Mouse (Mus musculus) adrenal gland, adult 8-10 months (tissue): ENCODE measurements at regions not wholly inside any gene's neighbourhood (a gene's known extent, or its start where the extent isn't known, plus 50 kb on each side); places are given as distances from the start of the nearest gene placed in this dataset.

Experiments
- DNase-seq: peaks from one replicate; pipeline ENCODE4 v3.0.0; 2022

DNA sequence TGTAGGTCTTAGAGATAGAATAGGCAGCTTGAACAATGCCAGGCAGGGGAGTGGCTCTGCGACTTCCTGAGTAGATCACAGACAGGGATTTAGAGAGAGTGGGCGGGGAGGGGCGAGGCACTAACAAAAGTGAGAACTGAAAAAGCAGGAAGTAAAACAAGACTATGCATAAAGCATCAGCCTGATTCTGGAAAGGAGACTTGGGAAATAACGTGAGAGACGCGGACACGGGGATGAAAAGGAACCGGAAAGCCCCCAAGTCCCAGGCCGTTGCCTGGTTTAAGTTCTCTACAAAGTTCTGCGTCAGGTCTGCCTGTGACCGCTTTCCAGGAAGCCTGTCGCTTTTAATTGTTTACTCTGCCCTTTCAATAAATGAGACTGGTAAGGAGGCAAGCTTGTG lies 86.3 kb downstream of the D16Ertd472e start:
- DNase-seq: no peak

DNA sequence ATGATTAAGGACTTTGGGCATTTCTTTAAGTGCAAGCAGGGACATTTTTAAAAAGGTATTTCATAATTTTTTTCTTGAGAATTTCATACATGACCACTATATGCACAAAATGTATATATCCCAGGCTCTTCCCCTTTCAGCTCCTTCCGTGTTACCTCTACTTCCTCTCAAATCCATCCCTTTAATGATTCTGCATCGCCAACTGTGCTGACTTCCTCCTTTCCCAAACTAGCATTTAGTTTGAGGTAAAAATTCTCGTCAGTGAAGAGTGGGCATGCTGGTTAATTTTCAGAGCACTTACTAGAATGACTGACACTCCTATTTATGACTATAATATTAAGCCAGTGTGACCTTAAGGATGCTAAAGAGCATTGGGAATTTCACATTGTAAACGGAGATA lies 86.9 kb downstream of the D16Ertd472e start:
- DNase-seq: no peak

DNA sequence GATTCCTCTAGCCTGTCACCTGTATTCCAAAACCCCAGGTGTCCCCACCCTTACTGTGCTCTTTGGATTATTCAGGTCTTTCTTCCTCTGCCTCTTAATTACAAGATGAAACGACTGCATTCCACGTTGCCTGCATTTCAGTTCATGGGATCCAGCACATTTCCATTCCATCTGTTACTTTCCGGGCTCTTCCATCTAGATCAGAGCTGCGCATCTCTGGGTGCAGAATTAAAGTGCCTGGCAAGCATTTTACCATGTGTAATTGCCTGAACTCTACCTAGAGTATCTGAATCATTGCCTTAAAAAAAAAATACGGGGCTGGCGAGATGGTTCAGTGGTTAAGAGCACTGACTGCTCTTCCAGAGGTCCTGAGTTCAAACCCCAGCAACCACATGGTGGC lies 90.0 kb downstream of the D16Ertd472e start:
- DNase-seq: no peak

GRCm38 (mm10) chr16:78484319-78484718 lies 92.2 kb downstream of the D16Ertd472e start:
- DNase-seq: no peak

DNA sequence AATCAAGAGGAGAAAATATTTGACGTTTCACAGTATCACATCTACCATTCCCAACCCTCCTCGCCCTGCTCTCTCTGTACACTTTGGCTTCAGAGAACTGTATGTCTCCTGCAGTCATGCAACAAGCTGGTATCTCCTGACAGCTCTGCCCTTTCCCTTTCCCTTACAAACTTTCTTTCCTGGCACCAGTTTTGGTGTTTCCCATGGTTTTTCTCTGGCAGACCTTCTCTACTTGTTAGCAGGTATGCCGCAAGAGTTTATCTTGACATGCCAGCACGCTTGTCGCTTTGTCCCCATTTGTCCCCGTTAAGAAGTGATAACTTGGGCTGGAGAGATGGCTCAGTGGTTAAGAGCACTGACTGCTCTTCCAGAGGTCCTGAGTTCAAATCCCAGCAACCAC lies 94.9 kb downstream of the D16Ertd472e start:
- no peak for DNase-seq

GRCm38 (mm10) chr16:78481065-78481464 lies 95.4 kb downstream of the D16Ertd472e start:
- no peak for DNase-seq

DNA sequence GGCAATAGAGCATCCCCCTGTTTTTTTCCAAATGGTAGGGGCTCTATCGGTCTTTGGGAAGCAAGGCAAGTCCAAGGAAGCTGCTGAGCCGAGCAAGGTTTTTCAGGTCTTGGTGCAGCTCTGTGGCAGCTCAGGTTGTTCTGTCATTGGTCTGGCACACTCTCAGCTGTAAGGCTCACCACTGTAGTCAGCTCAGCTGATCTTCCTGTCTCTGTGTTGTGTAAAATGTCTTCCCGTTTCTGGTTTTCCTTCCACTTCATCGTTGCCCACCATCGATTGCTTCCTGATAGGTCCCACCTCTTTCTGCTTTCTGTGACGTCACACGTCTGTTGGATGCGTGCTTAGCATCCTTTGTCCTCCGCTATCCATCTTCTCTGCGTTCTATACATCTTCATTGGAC lies 96.2 kb downstream of the D16Ertd472e start:
- no peak for DNase-seq

GRCm38 (mm10) chr16:78473456-78473855 lies 96.5 kb upstream of the Btg3 start:
- DNase-seq: peak; percentile 81

- DNase-seq: peak; percentile 48
Measured at GRCm38 (mm10) chr16:78459996-78460395, 83.0 kb upstream of the Btg3 start.

- DNase-seq: no peak
Measured at GRCm38 (mm10) chr16:78457731-78458151, 80.7 kb upstream of the Btg3 start.

DNA sequence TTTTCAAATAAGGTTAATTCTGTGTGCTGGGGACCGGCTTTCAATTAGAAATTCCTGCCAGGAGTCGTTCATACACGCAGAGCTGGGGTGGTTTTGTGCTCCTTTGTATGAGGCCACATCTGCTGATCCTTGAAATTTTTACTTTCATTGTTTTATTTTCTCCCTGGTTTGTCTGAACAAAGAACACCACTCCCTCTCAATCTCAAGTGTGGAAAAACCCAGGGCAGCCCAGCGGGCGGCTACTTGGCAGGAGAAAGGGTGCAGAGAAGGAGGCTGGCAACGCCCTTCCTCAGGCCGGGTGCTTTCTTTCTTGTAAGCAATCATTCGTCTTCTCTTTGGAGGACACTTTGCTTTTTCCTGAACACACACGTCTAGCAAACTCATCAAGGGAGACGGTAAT lies 79.4 kb upstream of the Btg3 start:
- DNase-seq: no peak

DNA sequence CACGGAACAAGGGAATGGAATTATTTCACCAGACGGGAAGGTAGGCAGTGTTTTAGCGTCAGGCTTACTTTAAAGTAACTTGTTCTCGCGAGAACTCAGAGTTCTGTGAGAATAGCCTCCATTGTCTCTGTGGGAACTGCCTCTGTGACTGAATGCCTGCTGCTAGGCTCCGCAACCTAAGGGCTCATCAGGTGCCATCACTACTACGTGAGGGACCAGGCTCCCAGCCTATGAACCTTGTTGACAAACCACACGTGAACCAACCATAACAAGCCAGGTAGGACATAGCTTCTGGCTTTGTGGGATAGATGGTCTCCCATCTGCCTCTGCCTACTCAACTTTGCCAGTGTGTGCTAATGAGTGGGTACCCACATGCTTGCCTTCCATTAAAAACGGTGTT lies 77.5 kb upstream of the Btg3 start:
- no peak for DNase-seq

GRCm38 (mm10) chr16:78452303-78452702 lies 75.3 kb upstream of the Btg3 start:
- DNase-seq: no peak

- DNase-seq: no peak
Measured at GRCm38 (mm10) chr16:78451750-78452149, 74.8 kb upstream of the Btg3 start.

DNA sequence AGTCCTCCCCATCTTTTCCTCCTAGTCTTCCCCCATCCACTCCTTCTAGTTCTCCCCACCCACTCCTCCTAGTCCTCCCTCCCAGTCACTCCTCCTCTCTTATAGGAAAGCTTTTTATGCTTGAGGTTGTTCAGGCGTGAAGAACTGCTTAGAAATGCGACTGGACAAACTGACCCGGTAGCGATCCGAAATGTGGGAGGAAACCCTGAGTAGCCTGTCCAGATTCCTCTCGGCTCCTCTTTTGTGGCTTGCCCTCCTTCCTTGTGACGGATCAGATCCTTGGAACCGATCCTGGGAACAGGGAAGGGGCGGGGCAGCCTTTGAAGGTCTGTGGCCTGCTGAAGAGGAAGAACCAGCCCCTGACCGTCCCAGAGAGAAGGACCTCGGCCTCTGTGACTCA lies 74.3 kb upstream of the Btg3 start:
- DNase-seq: peak; percentile 79

GRCm38 (mm10) chr16:78449231-78449630 lies 72.2 kb upstream of the Btg3 start:
- DNase-seq: no peak

DNA sequence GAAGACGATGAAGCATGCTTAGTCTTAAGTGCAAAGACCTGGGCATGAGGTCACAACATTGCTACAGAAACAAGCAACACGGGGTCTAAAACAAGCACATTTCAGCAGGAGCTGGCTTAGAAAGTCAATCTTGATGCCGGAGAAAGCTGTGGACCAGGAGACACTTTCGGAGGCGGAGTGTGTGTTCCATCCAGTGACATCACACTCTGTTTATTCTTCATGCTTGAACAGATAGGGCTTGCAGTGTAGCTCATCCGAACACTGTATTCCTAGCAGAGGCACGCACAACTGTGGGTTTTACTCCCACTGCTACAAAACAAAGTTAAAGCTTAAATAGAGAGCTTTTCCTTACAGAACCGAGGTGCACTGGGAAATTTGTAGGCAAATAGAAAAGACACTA lies 66.3 kb upstream of the Btg3 start:
- no peak for DNase-seq

DNA sequence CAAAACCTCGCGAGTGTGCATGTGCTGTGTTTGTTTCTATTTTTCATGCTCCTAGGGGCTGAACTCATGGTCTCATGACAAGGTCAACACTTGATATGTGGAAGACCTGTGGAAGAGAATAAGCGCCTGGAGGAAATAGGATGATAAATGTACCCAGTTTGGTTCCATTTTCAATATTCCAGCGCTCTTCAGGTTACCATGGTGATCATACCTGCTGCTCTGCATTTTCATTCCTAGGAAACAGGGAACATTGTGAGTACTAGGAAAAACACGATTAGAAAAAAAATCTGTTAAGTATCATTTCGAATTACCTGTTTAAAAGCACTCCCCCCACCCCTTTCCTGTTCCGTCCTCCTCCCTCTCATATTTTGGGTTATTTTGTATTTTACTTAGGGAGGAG lies 65.8 kb upstream of the Btg3 start:
- DNase-seq: no peak

GRCm38 (mm10) chr16:78441961-78442360 lies 65.0 kb upstream of the Btg3 start:
- DNase-seq: no peak

GRCm38 (mm10) chr16:78435707-78436106 lies 58.7 kb upstream of the Btg3 start:
- DNase-seq: no peak

DNA sequence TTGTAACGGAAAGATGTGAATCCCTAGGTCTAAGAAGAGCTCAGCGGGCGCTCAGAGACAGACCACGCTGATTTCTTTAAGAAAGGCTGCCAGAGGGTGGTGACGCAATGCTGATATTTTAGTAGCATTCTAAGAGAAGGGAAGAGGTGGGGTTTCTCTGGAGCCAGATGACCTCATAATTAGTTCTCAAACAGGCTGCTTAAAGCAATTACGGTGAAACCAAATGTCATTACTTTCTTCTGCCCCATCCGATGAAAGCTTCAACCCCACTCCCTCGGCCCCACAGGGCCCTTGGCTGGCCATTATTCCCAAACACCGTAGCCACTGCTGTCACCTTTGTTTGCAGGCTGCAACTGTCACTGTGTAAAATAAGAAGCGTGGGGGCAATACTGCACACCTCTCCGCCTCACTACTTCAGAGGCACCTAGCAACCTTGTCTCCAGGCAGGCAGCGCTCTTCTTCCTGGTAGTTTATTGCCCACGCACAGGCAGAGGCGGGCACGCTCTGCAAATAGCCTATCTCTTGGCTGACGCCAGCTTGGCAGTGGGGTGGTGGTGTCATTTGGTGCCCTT lies 50.6 kb upstream of the Btg3 start:
- DNase-seq: peak; percentile 23
